Mouse (Mus musculus) midbrain, embryonic 16.5 days (tissue): Measurements from ENCODE around the gene Gpatch8. TPM values are rescaled to one million over a fixed set of nuclear protein-coding genes. Genes with fewer than 3 reads are reported as not detected.
A peak's percentile ranks its signal among the peaks of the same experiment; 100 is the strongest.

Source experiments
- ATAC-seq: fragments of 200-750 bp; cut with Nextera tagmentation; 2 replicates; pipeline ENCODE4 v1.8.0; 2017; ENCODE audit warnings: moderate TSS enrichment
- H3K27ac ChIP-seq: fragments of 300-500 bp; sonication (generic); 2 replicates; pipeline ENCODE4 v1.5.1; 2014; ENCODE audit warnings: mild to moderate bottlenecking, low read length, mixed read lengths
- H3K27me3 ChIP-seq: fragments of 300-500 bp; sonication (generic); 2 replicates; pipeline ENCODE4 v1.6.1; 2014; ENCODE audit warnings: low read depth, low read length, mixed read lengths; ENCODE audit not compliant: control insufficient read depth, insufficient read depth
- H3K36me3 ChIP-seq: fragments of 300-500 bp; sonication (generic); 2 replicates; pipeline ENCODE4 v1.6.1; 2014; ENCODE audit warnings: mild to moderate bottlenecking, low read length, moderate library complexity, mixed read lengths; ENCODE audit not compliant: control insufficient read depth, insufficient read depth
- H3K4me1 ChIP-seq: fragments of 300-500 bp; sonication (generic); 2 replicates; pipeline ENCODE4 v1.6.1; 2014; ENCODE audit warnings: mild to moderate bottlenecking, low read length, mixed read lengths; ENCODE audit not compliant: control insufficient read depth, insufficient read depth
- H3K4me2 ChIP-seq: fragments of 300-500 bp; sonication (generic); 2 replicates; pipeline ENCODE4 v1.6.1; 2014; ENCODE audit warnings: mild to moderate bottlenecking, low read length, mixed read lengths
- H3K4me3 ChIP-seq: fragments of 300-500 bp; sonication (generic); 2 replicates; pipeline ENCODE4 v1.5.1; 2014; ENCODE audit warnings: low read depth, mild to moderate bottlenecking, low read length, moderate library complexity, mixed read lengths
- H3K9ac ChIP-seq: fragments of 300-500 bp; sonication (generic); 2 replicates; pipeline ENCODE4 v1.6.1; 2014; ENCODE audit warnings: low read depth, low read length, mixed read lengths
- H3K9me3 ChIP-seq: fragments of 300-500 bp; sonication (generic); replicated peaks from 2 replicates; pipeline ENCODE4 v1.6.1; 2014; ENCODE audit warnings: mild to moderate bottlenecking, low read length, mixed read lengths; ENCODE audit not compliant: control insufficient read depth, poor library complexity, severe bottlenecking
- WGBS: fragments of 180-500 bp; shearing (Covaris S2); extraction: QIAGEN DNeasy Blood & Tissue Kit; methylation state at CpG from one replicate; pipeline ENCODE4 v1.1.7; 2014; 5-methylcytosine and 5-hydroxymethylcytosine counted together
- polyA plus RNA-seq: library from polyadenylated mRNA; unstranded; fragments of >200 nt; fragmentation: Nextera tagmentation; extraction: Ambion mirVana; gene quantifications from 2 replicates; pipeline ENCODE4 v1.2.1, GENCODE M21; 2015

Gpatch8 gene
- polyA plus RNA-seq, 1 experiment from 2014 or later: 64.1 TPM

GRCm38 (mm10) chr11:102576050-102576754 is 20.0 kb upstream of the Gpatch8 start:
- Histone ChIP-seq H3K4me3 (no peak overlapping the region), H3K9me3 (no peaks in the 10 kb centered on the region), H3K36me3 (no peaks in the 10 kb centered on the region), H3K4me2 (no peak overlapping the region), H3K27me3 (no peaks in the 10 kb centered on the region), H3K9ac (no peak overlapping the region), H3K4me1 (peaks cover 8% of the 10 kb centered on the region), H3K27ac (no peak overlapping the region)
- no peak for ATAC-seq
- WGBS: 66% methylated on average over 13 of the region's 13 CpGs

- Histone ChIP-seq H3K36me3 (no peaks in the 10 kb centered on the region), H3K9me3 (no peaks in the 10 kb centered on the region), H3K4me1 (peaks cover 8% of the 10 kb centered on the region), H3K4me2 (no peak overlapping the region), H3K27me3 (no peaks in the 10 kb centered on the region), H3K9ac (no peak overlapping the region), H3K4me3 (no peak overlapping the region), H3K27ac (no peak overlapping the region)
- ATAC-seq: no peak
- 48% methylated on average over 1 of the region's 1 CpGs for WGBS
Observed at GRCm38 (mm10) chr11:102575034-102575433, 18.8 kb upstream of the Gpatch8 start.

- Histone ChIP-seq H3K4me3 (peak overlapping the region; percentile 37), H3K27ac (no peak overlapping the region), H3K9ac (peak overlapping the region; percentile 42; the same call in 1 of the 2 replicates), H3K36me3 (no peaks in the 10 kb centered on the region), H3K9me3 (no peaks in the 10 kb centered on the region), H3K4me2 (peak overlapping the region; percentile 70), H3K4me1 (peaks cover 4% of the 10 kb centered on the region), H3K27me3 (no peaks in the 10 kb centered on the region)
- WGBS: 6% methylated on average over 18 of the region's 18 CpGs
- ATAC-seq: no peak
Observed at GRCm38 (mm10) chr11:102572866-102573663, 16.9 kb upstream of the Gpatch8 start.

- 83% methylated on average over 7 of the region's 7 CpGs for WGBS
- no peak overlapping the region for H3K9ac ChIP-seq
- no peaks in the 10 kb centered on the region for H3K9me3 ChIP-seq
- H3K4me3 ChIP-seq: no peak overlapping the region
- no peak for ATAC-seq
- H3K36me3 ChIP-seq: no peaks in the 10 kb centered on the region
- H3K4me2 ChIP-seq: no peak overlapping the region
- no peaks in the 10 kb centered on the region for H3K27me3 ChIP-seq
- H3K4me1 ChIP-seq: peaks cover 4% of the 10 kb centered on the region
- H3K27ac ChIP-seq: no peak overlapping the region
Observed at GRCm38 (mm10) chr11:102568756-102569377, 12.7 kb upstream of the Gpatch8 start.

GRCm38 (mm10) chr11:102568191-102568590 is 12.0 kb upstream of the Gpatch8 start:
- Histone ChIP-seq H3K36me3 (no peaks in the 10 kb centered on the region), H3K27me3 (no peaks in the 10 kb centered on the region), H3K27ac (no peak overlapping the region), H3K4me3 (no peak overlapping the region), H3K4me2 (no peak overlapping the region), H3K9me3 (no peaks in the 10 kb centered on the region), H3K9ac (no peak overlapping the region), H3K4me1 (peaks cover 2% of the 10 kb centered on the region)
- WGBS: 76% methylated on average over 12 of the region's 12 CpGs
- no peak for ATAC-seq

- Histone ChIP-seq H3K36me3 (no peaks in the 10 kb centered on the region), H3K27ac (no peak overlapping the region), H3K9me3 (no peaks in the 10 kb centered on the region), H3K4me2 (no peak overlapping the region), H3K4me1 (no peaks in the 10 kb centered on the region), H3K9ac (no peak overlapping the region), H3K27me3 (no peaks in the 10 kb centered on the region), H3K4me3 (no peak overlapping the region)
- ATAC-seq: no peak
- 95% methylated on average over 15 of the region's 15 CpGs for WGBS
Observed at GRCm38 (mm10) chr11:102567723-102568122, 11.5 kb upstream of the Gpatch8 start.

GRCm38 (mm10) chr11:102567157-102567556 is 11.0 kb upstream of the Gpatch8 start:
- no peaks in the 10 kb centered on the region for H3K4me1 ChIP-seq
- no peak overlapping the region for H3K27ac ChIP-seq
- H3K27me3 ChIP-seq: no peaks in the 10 kb centered on the region
- no peaks in the 10 kb centered on the region for H3K36me3 ChIP-seq
- H3K9me3 ChIP-seq: no peaks in the 10 kb centered on the region
- H3K4me2 ChIP-seq: no peak overlapping the region
- H3K9ac ChIP-seq: no peak overlapping the region
- no peak overlapping the region for H3K4me3 ChIP-seq
- 86% methylated on average over 6 of the region's 6 CpGs for whole genome bisulfite sequencing
- no peak for ATAC-seq

GRCm38 (mm10) chr11:102566290-102566689 is 10.1 kb upstream of the Gpatch8 start:
- no peak overlapping the region for H3K27ac ChIP-seq
- no peaks in the 10 kb centered on the region for H3K36me3 ChIP-seq
- ATAC-seq: no peak
- H3K4me3 ChIP-seq: no peak overlapping the region
- WGBS: 96% methylated on average over 1 of the region's 1 CpGs
- no peaks in the 10 kb centered on the region for H3K27me3 ChIP-seq
- no peak overlapping the region for H3K9ac ChIP-seq
- no peak overlapping the region for H3K4me2 ChIP-seq
- H3K9me3 ChIP-seq: no peaks in the 10 kb centered on the region
- no peaks in the 10 kb centered on the region for H3K4me1 ChIP-seq

GRCm38 (mm10) chr11:102565741-102566140 is 9.5 kb upstream of the Gpatch8 start:
- no peak for ATAC-seq
- H3K9me3 ChIP-seq: no peaks in the 10 kb centered on the region

More at GRCm38 (mm10) chr11:102565741-102566140, 9.5 kb upstream of the Gpatch8 start:
- no peak overlapping the region for H3K4me2 ChIP-seq
- no peak overlapping the region for H3K4me3 ChIP-seq
- H3K9ac ChIP-seq: no peak overlapping the region
- no peaks in the 10 kb centered on the region for H3K36me3 ChIP-seq
- H3K4me1 ChIP-seq: no peaks in the 10 kb centered on the region
- no peak overlapping the region for H3K27ac ChIP-seq
- H3K27me3 ChIP-seq: no peaks in the 10 kb centered on the region
